Mouse (Mus musculus): ENCODE measurements around the gene Chd6.

The Chd6 gene

DNA sequence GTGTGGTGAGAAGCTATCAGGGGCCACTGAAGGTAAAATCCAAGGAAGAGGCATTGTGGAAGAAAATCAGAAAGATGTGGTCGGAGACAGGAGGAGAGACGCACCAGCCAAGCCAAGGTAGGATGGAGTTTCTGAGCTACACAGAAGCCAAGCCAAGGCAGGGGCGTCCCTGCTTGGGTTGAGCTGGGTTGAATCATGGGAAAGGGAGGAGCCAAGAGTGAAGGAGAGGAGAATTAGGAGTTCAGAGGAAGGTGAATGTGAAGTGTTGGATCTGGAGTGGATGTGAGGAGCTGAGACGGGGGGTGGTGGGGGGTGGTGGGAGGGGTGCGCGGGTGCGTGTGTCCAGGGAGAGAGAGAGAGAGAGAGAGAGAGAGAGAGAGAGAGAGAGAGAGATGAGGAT, 187.6 kb downstream of the Chd6 start:
- DNase-seq: no peak

DNA sequence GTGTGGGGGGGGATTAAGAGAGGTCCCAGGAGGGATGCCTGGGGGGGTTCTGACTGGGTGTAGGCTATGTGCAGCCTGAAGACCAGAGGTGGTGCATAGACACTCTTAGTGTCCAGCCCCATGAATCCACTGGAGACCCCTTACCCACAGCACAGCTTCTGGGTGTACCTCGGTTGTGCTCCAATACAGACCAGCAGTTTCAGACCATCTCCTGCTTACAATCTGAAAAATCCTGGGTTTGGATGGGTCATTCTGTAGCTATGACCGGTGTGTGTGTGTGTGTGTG, 190.0 kb downstream of the Chd6 start:
- no peak for DNase-seq

DNA sequence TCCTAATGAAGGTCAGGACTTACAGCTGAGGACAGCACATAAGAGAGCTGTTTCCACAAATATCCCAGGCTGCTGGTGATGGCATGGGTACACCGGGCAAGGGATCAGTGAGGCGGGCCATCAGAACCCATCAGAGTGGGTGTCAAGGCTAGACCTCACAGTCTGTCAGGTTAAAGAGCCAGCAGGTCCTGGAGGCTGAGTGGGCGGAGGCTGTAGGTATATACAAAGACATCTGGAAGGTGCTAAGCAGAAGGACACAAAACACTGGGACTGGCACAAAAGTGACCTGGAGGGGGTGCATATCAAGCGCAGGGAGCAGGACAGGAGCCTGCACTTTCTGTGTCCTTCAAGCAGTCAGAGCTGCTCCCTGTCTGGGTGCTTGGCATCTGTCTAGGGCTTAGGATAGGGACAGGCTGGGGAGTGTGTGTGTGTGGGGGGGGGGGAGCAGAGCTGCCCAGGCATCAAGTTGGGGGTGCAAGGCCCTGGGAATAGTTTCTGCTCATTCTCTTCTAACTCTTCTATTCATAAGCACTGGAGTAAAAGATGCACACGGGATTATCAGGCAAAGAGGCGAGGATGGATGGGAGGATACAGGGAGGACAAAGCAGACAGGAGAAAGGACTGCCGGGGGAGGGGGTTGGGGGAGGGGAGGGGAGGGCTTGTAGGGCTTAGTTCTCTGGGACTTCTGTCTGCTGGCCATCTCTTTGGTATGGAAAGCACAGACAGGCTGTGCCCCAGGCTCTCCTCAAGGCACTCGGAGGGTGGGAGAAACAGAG, 190.5 kb downstream of the Chd6 start:
- no peak for DNase-seq

DNA sequence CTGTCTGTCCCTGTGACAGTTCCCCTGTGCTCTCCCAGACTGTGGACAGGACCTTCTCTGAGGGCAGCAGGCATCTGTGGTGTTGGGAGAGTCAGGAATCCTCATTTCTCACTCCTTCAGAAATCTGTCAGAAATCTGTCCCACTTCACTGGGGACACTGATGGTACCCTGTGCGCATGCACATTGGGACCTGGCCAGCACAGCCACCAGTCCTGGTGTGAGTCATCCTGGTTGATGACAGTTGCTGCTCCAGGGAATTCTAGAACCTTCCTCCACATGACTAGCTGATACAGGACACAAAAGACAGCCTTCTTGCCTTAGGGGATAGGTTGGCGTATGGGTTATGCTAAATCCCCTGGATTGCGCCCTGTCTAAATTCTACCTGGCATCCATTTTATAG, 191.6 kb downstream of the Chd6 start:
- DNase-seq: no peak

GRCm38 (mm10) chr2:160916714-160917113, 192.2 kb downstream of the Chd6 start:
- no peak for DNase-seq

DNA sequence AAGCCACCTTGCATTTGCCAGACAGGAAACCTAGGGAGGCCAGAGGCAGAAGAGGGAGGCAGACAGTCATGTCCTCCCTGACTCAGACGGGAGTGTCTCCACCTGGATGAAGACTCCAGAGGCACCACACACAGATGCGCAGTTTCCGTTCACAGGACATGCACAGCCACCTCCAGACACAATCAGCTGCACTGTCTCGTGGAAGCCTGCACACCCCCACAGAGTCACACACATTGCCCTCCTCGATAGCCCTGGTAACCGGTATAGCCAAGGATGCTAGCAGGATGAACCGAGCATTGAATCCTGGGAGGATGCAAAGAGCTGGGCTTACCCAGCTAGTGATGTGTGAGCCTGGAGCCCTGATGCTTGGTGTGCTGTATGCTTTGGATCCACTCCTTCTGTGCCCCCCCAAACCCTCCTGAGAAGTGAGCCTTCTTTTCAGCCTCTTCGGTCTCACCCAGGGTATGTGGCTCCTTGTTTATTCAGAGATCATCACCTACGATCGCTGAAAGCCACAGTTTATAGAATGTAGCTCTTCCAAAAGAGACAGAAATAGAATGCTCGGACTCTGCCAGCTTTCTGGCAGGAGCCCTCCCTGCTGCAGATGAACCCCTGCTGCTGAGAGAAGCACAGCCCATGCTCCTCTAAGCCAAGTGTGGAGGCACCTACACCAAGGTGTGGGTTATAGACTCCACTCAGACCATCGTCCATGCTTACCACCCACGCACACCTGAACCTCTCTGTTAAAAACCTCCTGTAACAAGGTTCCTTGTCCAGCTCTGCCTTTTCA, 192.9 kb downstream of the Chd6 start:
- no peak for DNase-seq

- DNase-seq: no peak
Measured at GRCm38 (mm10) chr2:160914656-160915055, 194.2 kb downstream of the Chd6 start.

GRCm38 (mm10) chr2:160912231-160912671, 196.6 kb downstream of the Chd6 start, which contains the start of gene Emilin3:
TSS of gene Emilin3 (minus strand) at chr2:160912328.
- DNase-seq: no peak

- no peak for DNase-seq
Measured at GRCm38 (mm10) chr2:160911558-160912201, 197.2 kb downstream of the Chd6 start.

GRCm38 (mm10) chr2:160910633-160911032, 198.2 kb downstream of the Chd6 start:
- DNase-seq: no peak

DNA sequence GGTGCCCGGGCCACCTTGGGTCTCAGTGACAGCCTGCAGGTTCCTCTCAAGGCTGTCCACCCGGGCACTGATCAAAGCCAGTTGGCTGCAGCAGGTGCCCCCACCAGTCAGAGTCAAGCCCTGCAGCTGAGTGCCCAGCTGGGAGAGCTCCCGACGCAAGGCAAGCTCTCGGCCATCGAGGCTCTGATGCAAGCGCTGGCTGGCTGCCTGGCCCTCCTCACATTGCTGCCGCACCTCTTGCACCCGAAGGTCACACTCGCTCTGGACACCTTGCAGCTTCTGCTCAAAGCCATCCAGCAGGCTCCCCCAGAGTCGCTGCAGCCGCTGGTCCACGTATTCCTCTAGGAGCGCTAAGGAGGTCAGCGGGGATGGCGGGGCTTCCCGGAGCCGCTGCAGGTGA, 200.3 kb downstream of the Chd6 start:
- no peak for DNase-seq

DNA sequence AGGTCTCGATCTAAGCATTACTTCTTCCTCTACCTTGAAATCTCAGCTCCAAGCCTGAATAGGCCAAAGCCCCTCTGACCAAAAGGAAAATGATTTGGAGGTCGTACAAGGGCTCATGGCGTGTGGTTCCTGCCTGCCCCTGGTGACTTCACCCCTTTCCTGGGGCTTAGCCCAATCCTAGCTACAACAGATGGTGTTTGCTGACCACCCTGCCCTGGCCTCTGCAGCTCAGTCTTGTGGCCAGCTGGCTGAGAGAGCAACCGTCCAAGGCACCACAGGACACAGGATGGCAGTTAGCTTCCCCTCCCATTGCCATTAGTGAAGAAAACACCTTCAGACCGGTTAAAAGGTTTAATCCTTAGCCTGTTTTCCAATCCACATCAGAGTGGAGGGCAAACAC, 202.8 kb downstream of the Chd6 start:
- DNase-seq: no peak

DNA sequence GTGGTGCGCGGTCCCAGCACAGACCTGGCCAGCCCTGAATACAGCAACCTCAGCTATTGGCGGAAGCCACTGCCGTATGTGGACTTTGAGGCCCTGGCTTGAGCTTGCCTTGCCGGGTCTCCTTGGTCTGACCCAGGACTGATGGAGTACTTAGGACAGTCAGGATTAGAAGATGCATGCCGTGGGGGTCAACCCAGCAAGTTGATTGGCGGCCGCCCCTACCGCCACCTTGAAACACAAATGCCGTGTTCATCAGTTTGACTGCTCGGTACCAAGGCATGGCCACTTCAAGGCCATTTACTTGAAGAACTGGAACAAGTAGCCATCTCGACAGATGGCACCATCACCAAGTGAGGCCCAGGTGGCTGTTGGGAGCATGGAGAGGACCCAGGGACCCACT, 203.6 kb downstream of the Chd6 start:
- no peak for DNase-seq

- DNase-seq: no peak
Measured at GRCm38 (mm10) chr2:160901656-160902412, 207.0 kb downstream of the Chd6 start.

Data from thymus, postnatal 25 days (tissue).